Mouse (Mus musculus) E14TG2a.4 (cell line): ENCODE data around the gene Nek9.

ENCODE experiments used
- H3K27me3 ChIP-seq: 2 replicates; pipeline ENCODE4 v1.6.1; 2014; ENCODE audit warnings: low read length, control low read depth; ENCODE audit not compliant: insufficient read depth
- H3K36me3 ChIP-seq: 2 replicates; pipeline ENCODE4 v1.6.1; 2014; ENCODE audit warnings: low read length, control low read depth; ENCODE audit not compliant: insufficient read depth
- H3K4me1 ChIP-seq: replicated peaks from 2 replicates; pipeline ENCODE4 v1.6.1; 2014; ENCODE audit warnings: low read depth, low read length, control low read depth
- H3K4me3 ChIP-seq: replicated peaks from 2 replicates; pipeline ENCODE4 v1.5.1; 2014; ENCODE audit warnings: mild to moderate bottlenecking, low read length
- H3K9me3 ChIP-seq: 2 replicates; pipeline ENCODE4 v1.6.1; 2014; ENCODE audit warnings: low read length, control low read depth
- CTCF ChIP-seq: conservative IDR thresholded peaks from 2 replicates; pipeline ENCODE4 v1.5.1; 2014; ENCODE audit warnings: low read length
- NANOG ChIP-seq: IDR thresholded peaks from 2 replicates; pipeline ENCODE4 v1.6.1; 2014; ENCODE audit warnings: borderline replicate concordance, low read length, mixed read lengths
- POU5F1 ChIP-seq: IDR thresholded peaks from 2 replicates; pipeline ENCODE4 v1.6.1; 2014; ENCODE audit warnings: low read length, borderline replicate concordance

Nek9 gene

GRCm38 (mm10) chr12:85339243-85339729 lies at the start of gene Nek9:
TSS of gene Nek9 (minus strand) at chr12:85339362.
- Histone ChIP-seq H3K27me3 (no peaks in the 10 kb centered on the region), H3K4me1 (peaks cover 46% of the 10 kb centered on the region), H3K4me3 (peak within 1 kb of the TSS; percentile 97), H3K9me3 (no peaks in the 10 kb centered on the region), H3K36me3 (peaks cover 50% of the 10 kb centered on the region)
- no peak for TF ChIP-seq CTCF
- TF ChIP-seq POU5F1: no peak; the same call in 1 of the 2 replicates
- no peak for TF ChIP-seq NANOG

- Histone ChIP-seq H3K27me3 (0 out of 2 replicates have a peak, but pooled peaks cover 7% of the 10 kb centered on the region), H3K4me3 (no peak overlapping the region), H3K9me3 (no peaks in the 10 kb centered on the region), H3K36me3 (no peaks in the 10 kb centered on the region), H3K4me1 (peaks cover 20% of the 10 kb centered on the region)
- TF ChIP-seq NANOG (peak; percentile 62; the same call in 1 of the 2 replicates), CTCF (no peak), POU5F1 (no peak)
Observed at GRCm38 (mm10) chr12:85385995-85386375, 46.8 kb upstream of the Nek9 start.

GRCm38 (mm10) chr12:85385329-85385994 lies 46.3 kb upstream of the Nek9 start:
- TF ChIP-seq NANOG: no peak
- Histone ChIP-seq H3K36me3 (no peaks in the 10 kb centered on the region), H3K4me3 (no peak overlapping the region), H3K9me3 (no peaks in the 10 kb centered on the region), H3K4me1 (peaks cover 20% of the 10 kb centered on the region), H3K27me3 (0 out of 2 replicates have a peak, but pooled peaks cover 7% of the 10 kb centered on the region)

- H3K4me3 ChIP-seq: no peak overlapping the region
- no peak for TF ChIP-seq NANOG
- TF ChIP-seq POU5F1: no peak
- no peak for TF ChIP-seq CTCF
- H3K9me3 ChIP-seq: no peaks in the 10 kb centered on the region
- H3K36me3 ChIP-seq: no peaks in the 10 kb centered on the region
- 0 out of 2 replicates have a peak, but pooled peaks cover 7% of the 10 kb centered on the region for H3K27me3 ChIP-seq
- peaks cover 24% of the 10 kb centered on the region for H3K4me1 ChIP-seq
Observed at GRCm38 (mm10) chr12:85382761-85383680, 43.9 kb upstream of the Nek9 start.

GRCm38 (mm10) chr12:85381570-85381969 lies 42.4 kb upstream of the Nek9 start:
- no peak for TF ChIP-seq NANOG
- no peak for TF ChIP-seq POU5F1
- TF ChIP-seq CTCF: no peak
- H3K4me3 ChIP-seq: no peak overlapping the region
- 0 out of 2 replicates have a peak, but pooled peaks cover 6% of the 10 kb centered on the region for H3K27me3 ChIP-seq
- H3K9me3 ChIP-seq: no peaks in the 10 kb centered on the region
- peaks cover 19% of the 10 kb centered on the region for H3K4me1 ChIP-seq
- no peaks in the 10 kb centered on the region for H3K36me3 ChIP-seq

GRCm38 (mm10) chr12:85380942-85381341 lies 41.8 kb upstream of the Nek9 start:
- H3K4me1 ChIP-seq: peaks cover 14% of the 10 kb centered on the region
- no peaks in the 10 kb centered on the region for H3K9me3 ChIP-seq
- TF ChIP-seq CTCF: peak; percentile 42
- no peak for TF ChIP-seq POU5F1
- no peaks in the 10 kb centered on the region for H3K36me3 ChIP-seq
- H3K4me3 ChIP-seq: no peak overlapping the region
- H3K27me3 ChIP-seq: 0 out of 2 replicates have a peak, but pooled peaks cover 3% of the 10 kb centered on the region

- H3K4me3 ChIP-seq: no peak overlapping the region
- no peaks in the 10 kb centered on the region for H3K27me3 ChIP-seq
- peaks cover 12% of the 10 kb centered on the region for H3K4me1 ChIP-seq
- TF ChIP-seq CTCF (no peak), NANOG (no peak), POU5F1 (no peak)
- H3K36me3 ChIP-seq: no peaks in the 10 kb centered on the region
- H3K9me3 ChIP-seq: no peaks in the 10 kb centered on the region
Observed at GRCm38 (mm10) chr12:85380308-85380707, 41.1 kb upstream of the Nek9 start.

- H3K27me3 ChIP-seq: no peaks in the 10 kb centered on the region
- H3K9me3 ChIP-seq: no peaks in the 10 kb centered on the region
- H3K36me3 ChIP-seq: no peaks in the 10 kb centered on the region
- TF ChIP-seq CTCF: no peak
- TF ChIP-seq NANOG: no peak
- peaks cover 15% of the 10 kb centered on the region for H3K4me1 ChIP-seq
- no peak overlapping the region for H3K4me3 ChIP-seq
Observed at GRCm38 (mm10) chr12:85378271-85378670, 39.1 kb upstream of the Nek9 start.
